Mouse (Mus musculus): Measurements from ENCODE around the gene Mettl24.

DNA sequence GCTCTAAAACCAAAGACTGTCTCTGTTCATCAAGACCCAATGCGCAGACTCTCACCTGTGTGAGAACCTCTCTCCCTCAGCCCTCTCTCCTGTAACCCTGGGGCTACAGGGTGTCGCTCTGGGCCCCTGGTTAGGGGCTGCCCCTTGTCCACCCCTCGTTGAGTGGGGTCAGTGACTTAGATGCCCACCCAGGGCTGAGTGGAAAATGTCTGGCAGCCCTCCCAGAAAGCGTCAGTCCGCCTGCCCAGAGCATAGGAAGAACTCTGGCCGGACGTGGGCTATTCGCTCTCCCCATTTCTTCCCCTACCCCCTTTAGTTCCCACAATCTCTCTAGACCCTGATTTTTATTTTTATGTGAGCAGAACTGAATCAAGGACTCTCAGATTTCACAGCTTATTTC, 33.2 kb downstream of the Mettl24 start:
- TF ChIP-seq CTCF (IDR thresholded peaks at IDR 0.05; ENCODE audit: low read depth) (no peak), EP300 (optimal IDR thresholded peaks at IDR 0.05) (no peak)
